Mouse (Mus musculus): Measurements from ENCODE around the gene Cdk15. TPM values are rescaled to one million over a fixed set of nuclear protein-coding genes. Genes with fewer than 3 reads are reported as not detected.

The Cdk15 gene
- polyA plus RNA-seq, 1 experiment from 2014 or later = 0.08 TPM

- WGBS = 14% methylated on average over 3 of the region's 3 CpGs
- peaks cover 32% of the 10 kb centered on the region for H3K4me1 ChIP-seq
- 0 out of 2 replicates have a peak, but pooled peaks cover 3% of the 10 kb centered on the region for H3K9me3 ChIP-seq (replicated peaks)
- DNase-seq (ENCODE audit: low spot score) = no peak
- H3K4me3 ChIP-seq = peak overlapping the region; percentile 13; the same call in 1 of the 2 replicates
- peaks cover 3% of the 10 kb centered on the region; the same call in 1 of the 2 replicates for H3K36me3 ChIP-seq
- peak overlapping the region; percentile 71 for H3K27ac ChIP-seq
- no peaks in the 10 kb centered on the region for H3K27me3 ChIP-seq (ENCODE audit: low read depth, poor library complexity, severe bottlenecking)
Measured at GRCm38 (mm10) chr1:59341697-59342096, 85.0 kb downstream of the Cdk15 start.

DNA sequence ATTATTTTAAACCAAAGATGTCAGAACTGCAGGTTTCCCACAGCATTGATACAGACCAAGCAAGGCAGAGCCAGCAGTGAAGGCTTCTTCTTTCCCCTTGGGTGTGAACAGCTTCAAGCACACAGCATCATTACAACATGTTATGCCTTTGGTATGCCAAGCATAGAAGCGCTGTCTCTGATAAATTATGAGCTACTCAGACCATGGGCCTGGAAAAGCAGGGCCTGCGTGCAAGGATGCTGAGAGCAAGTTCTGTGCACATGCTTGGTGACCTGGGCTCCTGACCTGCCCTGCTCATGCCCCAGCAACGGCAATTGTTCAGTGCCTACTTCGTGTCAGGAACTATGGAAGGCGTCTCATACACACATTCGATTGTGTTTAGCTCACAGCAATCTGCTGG lies 85.4 kb downstream of the Cdk15 start:
- no peak for DNase-seq (ENCODE audit: low spot score)
- 0 out of 2 replicates have a peak, but pooled peaks cover 3% of the 10 kb centered on the region for H3K9me3 ChIP-seq (replicated peaks)
- peak overlapping the region; percentile 71 for H3K27ac ChIP-seq
- no peaks in the 10 kb centered on the region for H3K27me3 ChIP-seq (ENCODE audit: low read depth, poor library complexity, severe bottlenecking)
- 54% methylated on average over 6 of the region's 6 CpGs for WGBS
- H3K36me3 ChIP-seq = peaks cover 3% of the 10 kb centered on the region; the same call in 1 of the 2 replicates
- peaks cover 32% of the 10 kb centered on the region for H3K4me1 ChIP-seq
- H3K4me3 ChIP-seq = no peak overlapping the region

DNA sequence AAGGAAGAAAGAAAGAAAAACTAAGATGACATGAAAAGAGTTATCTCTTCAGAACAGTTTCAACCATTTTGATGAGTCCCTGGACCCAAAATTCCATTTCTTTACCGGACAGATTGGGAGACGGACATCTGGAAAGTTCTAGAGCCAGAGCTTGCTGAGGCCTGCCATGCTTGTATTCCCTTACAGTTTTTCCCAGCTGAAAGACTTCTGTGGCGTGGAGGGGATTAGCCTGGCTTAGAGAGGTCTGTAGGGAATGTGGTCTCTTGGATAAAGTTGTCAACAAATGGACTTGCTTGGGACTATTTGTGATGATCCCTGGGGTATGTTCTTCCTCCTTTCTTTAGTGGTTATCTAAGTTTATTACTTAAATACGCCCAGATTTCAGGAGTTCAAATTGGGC lies 96.0 kb downstream of the Cdk15 start:
- Histone ChIP-seq H3K27ac (no peak overlapping the region), H3K4me3 (no peak overlapping the region), H3K27me3 (ENCODE audit: low read depth, poor library complexity, severe bottlenecking) (no peaks in the 10 kb centered on the region), H3K4me1 (peaks cover 5% of the 10 kb centered on the region), H3K9me3 (replicated peaks) (no peaks in the 10 kb centered on the region; the same call in 1 of the 2 replicates), H3K36me3 (no peaks in the 10 kb centered on the region)
- no peak for DNase-seq (ENCODE audit: low spot score)
- 85% methylated on average over 4 of the region's 4 CpGs for WGBS

- no peak for DNase-seq (ENCODE audit: low spot score)
- H3K27me3 ChIP-seq (ENCODE audit: low read depth, poor library complexity, severe bottlenecking) = no peaks in the 10 kb centered on the region
- H3K9me3 ChIP-seq (replicated peaks) = no peaks in the 10 kb centered on the region
- H3K36me3 ChIP-seq = no peaks in the 10 kb centered on the region
- WGBS = 89% methylated on average over 9 of the region's 9 CpGs
- H3K4me1 ChIP-seq = peaks cover 5% of the 10 kb centered on the region
- no peak overlapping the region for H3K4me3 ChIP-seq
- H3K27ac ChIP-seq = no peak overlapping the region
Measured at GRCm38 (mm10) chr1:59355440-59355839, 98.7 kb downstream of the Cdk15 start.

- no peaks in the 10 kb centered on the region for H3K27me3 ChIP-seq (ENCODE audit: low read depth, poor library complexity, severe bottlenecking)
- H3K27ac ChIP-seq = 0 out of 2 replicates have a peak overlapping the region, but pooled peaks have one; percentile 21
- H3K4me3 ChIP-seq = no peak overlapping the region
- 0 out of 2 replicates have a peak, but pooled peaks cover 3% of the 10 kb centered on the region for H3K4me1 ChIP-seq
- 92% methylated on average over 9 of the region's 9 CpGs for WGBS
- no peak for DNase-seq (ENCODE audit: low spot score)
- H3K36me3 ChIP-seq = no peaks in the 10 kb centered on the region
- no peaks in the 10 kb centered on the region for H3K9me3 ChIP-seq (replicated peaks)
Measured at GRCm38 (mm10) chr1:59359136-59359535, 102.4 kb downstream of the Cdk15 start.

DNA sequence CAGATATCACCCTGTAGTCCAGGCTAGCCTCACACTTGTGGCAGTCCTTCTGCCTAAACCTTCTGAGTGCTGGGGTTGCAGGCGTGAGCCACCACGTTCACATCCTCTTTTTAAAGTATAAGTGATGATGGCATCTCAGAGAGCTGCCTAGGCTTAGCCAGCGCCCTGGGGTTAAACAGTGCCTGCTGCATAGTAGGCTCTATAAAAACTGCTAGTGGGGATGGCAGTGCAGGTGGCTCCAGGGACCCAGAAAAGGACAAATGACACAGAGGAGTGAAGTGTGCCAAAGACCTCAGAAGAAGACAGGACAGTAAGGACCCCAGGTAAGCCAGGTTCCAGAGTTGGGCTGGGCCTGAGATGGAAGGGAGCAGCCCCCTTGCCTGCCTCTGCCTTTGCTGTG lies 104.1 kb downstream of the Cdk15 start:
- Histone ChIP-seq H3K36me3 (no peaks in the 10 kb centered on the region), H3K4me1 (0 out of 2 replicates have a peak, but pooled peaks cover 3% of the 10 kb centered on the region), H3K9me3 (replicated peaks) (no peaks in the 10 kb centered on the region), H3K27me3 (ENCODE audit: low read depth, poor library complexity, severe bottlenecking) (no peaks in the 10 kb centered on the region), H3K4me3 (no peak overlapping the region), H3K27ac (no peak overlapping the region)
- 62% methylated on average over 3 of the region's 3 CpGs for WGBS
- no peak for DNase-seq (ENCODE audit: low spot score)

- H3K36me3 ChIP-seq = no peaks in the 10 kb centered on the region
- H3K4me3 ChIP-seq = no peak overlapping the region
- no peaks in the 10 kb centered on the region for H3K27me3 ChIP-seq (ENCODE audit: low read depth, poor library complexity, severe bottlenecking)
- 0 out of 2 replicates have a peak, but pooled peaks cover 3% of the 10 kb centered on the region for H3K4me1 ChIP-seq
- WGBS = 69% methylated on average over 4 of the region's 4 CpGs
- DNase-seq (ENCODE audit: low spot score) = no peak
- no peaks in the 10 kb centered on the region for H3K9me3 ChIP-seq (replicated peaks)
- no peak overlapping the region for H3K27ac ChIP-seq
Measured at GRCm38 (mm10) chr1:59361460-59361859, 104.8 kb downstream of the Cdk15 start.

GRCm38 (mm10) chr1:59361966-59362365 lies 105.3 kb downstream of the Cdk15 start:
- DNase-seq (ENCODE audit: low spot score) = no peak
- Histone ChIP-seq H3K27me3 (ENCODE audit: low read depth, poor library complexity, severe bottlenecking) (peaks cover 5% of the 10 kb centered on the region; the same call in 1 of the 2 replicates), H3K27ac (no peak overlapping the region), H3K4me1 (peaks cover 4% of the 10 kb centered on the region), H3K9me3 (replicated peaks) (no peaks in the 10 kb centered on the region), H3K36me3 (no peaks in the 10 kb centered on the region), H3K4me3 (no peak overlapping the region)
- 76% methylated on average over 4 of the region's 4 CpGs for WGBS

DNA sequence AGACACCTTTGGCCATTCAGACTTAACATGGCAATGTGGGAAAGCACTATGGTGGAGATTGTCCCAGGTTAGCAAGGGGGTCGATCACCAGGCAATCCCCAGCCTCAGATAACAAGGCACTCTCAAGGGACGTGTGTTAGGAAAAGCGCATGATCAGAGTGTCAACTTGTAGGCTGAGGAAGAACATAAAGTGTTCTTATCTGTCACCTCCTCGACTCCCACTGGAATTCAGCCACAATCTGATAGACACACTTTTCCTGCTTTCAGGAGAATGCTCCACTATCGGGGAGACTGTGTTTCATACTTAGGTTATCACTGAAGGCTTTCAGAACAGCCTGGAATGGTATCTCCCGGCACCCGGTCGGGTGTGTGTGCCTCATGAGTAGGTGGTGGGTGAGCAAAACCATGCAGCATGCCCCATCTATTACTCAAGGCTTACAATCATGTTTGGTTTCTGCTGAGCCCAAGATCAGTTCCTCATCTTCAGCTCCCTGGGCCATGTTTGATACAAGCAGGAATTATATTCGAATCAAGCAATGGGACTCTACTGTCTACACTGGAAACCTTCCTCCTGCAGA lies 107.8 kb downstream of the Cdk15 start:
- peaks cover 9% of the 10 kb centered on the region; the same call in 1 of the 2 replicates for H3K27me3 ChIP-seq (ENCODE audit: low read depth, poor library complexity, severe bottlenecking)
- no peaks in the 10 kb centered on the region for H3K36me3 ChIP-seq
- peaks cover 30% of the 10 kb centered on the region for H3K4me1 ChIP-seq
- 74% methylated on average over 9 of the region's 9 CpGs for WGBS
- no peaks in the 10 kb centered on the region for H3K9me3 ChIP-seq (replicated peaks)
- no peak overlapping the region for H3K4me3 ChIP-seq
- no peak for DNase-seq (ENCODE audit: low spot score)
- no peak overlapping the region for H3K27ac ChIP-seq

DNA sequence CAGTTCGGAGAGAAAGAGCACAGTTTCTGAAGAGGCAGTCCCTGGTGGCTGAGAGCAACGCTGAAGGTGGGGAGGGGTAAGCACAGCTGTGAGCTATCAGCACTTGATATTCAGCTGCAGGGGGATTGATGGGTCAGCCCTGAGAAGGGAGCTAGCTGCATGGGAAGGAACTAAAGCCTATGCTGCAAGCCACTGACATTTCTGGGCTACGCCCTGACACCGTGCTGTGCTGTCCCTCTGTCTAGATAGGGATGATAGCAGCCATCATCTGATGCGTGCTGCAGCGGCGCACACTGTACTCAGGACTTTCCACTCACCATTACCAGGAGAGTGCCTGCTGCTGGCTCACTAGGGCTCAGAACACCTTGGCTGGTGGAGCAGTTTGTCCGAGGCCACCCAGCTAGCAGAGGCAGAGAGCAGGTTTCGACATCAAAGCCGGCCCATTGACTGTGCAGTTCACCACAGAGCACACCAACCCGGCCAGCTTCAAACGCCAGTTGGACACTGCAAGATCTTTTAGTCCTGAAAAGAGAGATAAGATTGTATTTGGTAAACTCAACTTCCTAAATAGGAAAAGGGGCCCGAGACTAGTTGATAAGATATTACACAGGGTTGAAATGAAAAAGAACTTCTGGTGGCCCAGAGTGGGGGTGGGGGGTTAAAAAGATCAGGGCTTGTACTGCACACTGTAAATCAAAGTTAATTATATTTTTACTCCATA lies 111.4 kb downstream of the Cdk15 start:
- peak overlapping the region; percentile 70 for H3K27ac ChIP-seq
- H3K4me1 ChIP-seq = peaks cover 42% of the 10 kb centered on the region
- DNase-seq (ENCODE audit: low spot score) = peak; percentile 56
- H3K9me3 ChIP-seq (replicated peaks) = no peaks in the 10 kb centered on the region
- H3K27me3 ChIP-seq (ENCODE audit: low read depth, poor library complexity, severe bottlenecking) = peaks cover 9% of the 10 kb centered on the region; the same call in 1 of the 2 replicates
- peak overlapping the region; percentile 6; the same call in 1 of the 2 replicates for H3K4me3 ChIP-seq
- no peaks in the 10 kb centered on the region for H3K36me3 ChIP-seq
- 11% methylated on average over 13 of the region's 13 CpGs for WGBS

DNA sequence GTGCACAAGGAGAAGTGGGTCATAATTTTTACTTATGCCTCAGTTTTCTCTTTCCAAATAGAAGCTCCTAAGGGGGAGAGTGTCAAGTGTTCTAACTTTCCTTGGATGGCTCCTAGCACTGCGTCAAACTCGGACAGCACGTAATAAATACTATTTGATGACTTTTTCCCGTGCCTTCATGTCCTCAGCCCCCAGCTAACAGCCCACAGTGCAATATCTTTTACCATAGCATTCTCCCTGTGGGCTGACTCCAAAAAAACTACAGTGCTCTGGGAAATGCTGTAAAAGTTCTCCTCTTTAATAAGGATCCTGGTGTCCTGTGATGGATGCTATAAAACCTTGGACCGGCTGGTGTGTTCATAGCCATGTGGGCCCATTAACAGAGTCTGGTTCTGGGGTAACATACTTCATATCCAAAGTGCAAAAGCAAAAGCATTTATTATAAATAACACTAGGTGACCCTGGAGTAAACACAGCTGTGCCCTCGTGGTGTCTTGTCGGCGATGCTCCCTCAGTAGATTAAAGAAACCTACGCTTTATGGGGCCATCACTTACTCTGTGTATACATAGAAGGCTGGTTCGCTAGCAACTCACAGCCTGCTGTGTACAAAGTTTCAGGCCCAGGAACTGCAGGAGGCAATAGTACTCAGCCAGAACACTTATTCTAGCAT lies 112.1 kb downstream of the Cdk15 start:
- Histone ChIP-seq H3K36me3 (no peaks in the 10 kb centered on the region), H3K4me3 (no peak overlapping the region), H3K4me1 (peaks cover 39% of the 10 kb centered on the region), H3K27ac (0 out of 2 replicates have a peak overlapping the region, but pooled peaks have one; percentile 10), H3K27me3 (ENCODE audit: low read depth, poor library complexity, severe bottlenecking) (peaks cover 9% of the 10 kb centered on the region; the same call in 1 of the 2 replicates), H3K9me3 (replicated peaks) (no peaks in the 10 kb centered on the region)
- WGBS = 31% methylated on average over 10 of the region's 10 CpGs
- DNase-seq (ENCODE audit: low spot score) = no peak

- H3K4me1 ChIP-seq = peaks cover 39% of the 10 kb centered on the region
- no peak for DNase-seq (ENCODE audit: low spot score)
- no peaks in the 10 kb centered on the region for H3K9me3 ChIP-seq (replicated peaks)
- H3K27me3 ChIP-seq (ENCODE audit: low read depth, poor library complexity, severe bottlenecking) = peaks cover 9% of the 10 kb centered on the region; the same call in 1 of the 2 replicates
- H3K27ac ChIP-seq = 0 out of 2 replicates have a peak overlapping the region, but pooled peaks have one; percentile 10
- no peaks in the 10 kb centered on the region for H3K36me3 ChIP-seq
- WGBS = 63% methylated on average over 7 of the region's 7 CpGs
- no peak overlapping the region for H3K4me3 ChIP-seq
Measured at GRCm38 (mm10) chr1:59369320-59369685, 112.6 kb downstream of the Cdk15 start.
